Mouse (Mus musculus): ENCODE measurements around the gene Gbf1.

Gbf1 gene

GRCm38 (mm10) chr19:46223118-46223517 is 70.8 kb downstream of the Gbf1 start:
- peak; percentile 13 for DNase-seq (ENCODE audit: low read depth, low spot score)

DNA sequence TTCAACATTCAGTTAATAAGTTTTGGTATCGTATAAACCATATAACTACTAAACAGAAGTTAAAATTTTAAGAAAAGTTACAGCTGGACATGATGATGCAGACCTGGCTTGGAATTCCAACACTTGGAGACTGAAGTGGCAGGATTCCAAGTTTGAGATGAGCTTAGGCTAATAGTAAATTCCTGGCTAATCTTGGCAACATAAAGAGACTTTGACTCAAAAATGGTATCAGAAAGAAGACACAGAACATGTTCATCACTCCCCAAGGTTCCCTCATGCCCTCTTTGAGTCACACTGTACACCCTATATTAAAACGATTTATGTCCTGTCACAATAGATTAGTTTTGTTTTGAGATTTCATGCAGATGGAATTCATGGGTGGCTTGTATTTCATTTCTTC is 72.6 kb downstream of the Gbf1 start:
- DNase-seq (ENCODE audit: low read depth, low spot score): no peak

DNA sequence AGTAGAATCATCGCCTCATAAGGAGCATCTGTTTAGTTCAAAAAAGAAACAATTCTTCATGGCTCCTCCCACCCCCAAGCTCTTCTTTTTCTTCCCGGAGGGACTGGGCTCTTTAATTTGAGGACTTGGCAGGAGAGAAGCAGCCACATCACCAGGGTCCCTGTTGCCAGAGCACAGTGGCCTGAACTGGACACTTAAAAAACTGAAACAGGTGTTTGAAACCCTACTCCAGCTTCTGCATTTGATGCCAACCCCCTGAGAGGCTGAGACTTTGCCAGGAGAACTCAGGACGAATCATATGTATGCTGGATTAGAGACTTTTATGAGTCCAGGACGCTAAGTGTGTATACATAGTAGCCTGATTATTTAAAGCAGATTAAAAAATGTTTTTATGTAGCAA is 73.2 kb downstream of the Gbf1 start:
- no peak for DNase-seq (ENCODE audit: low read depth, low spot score)

DNA sequence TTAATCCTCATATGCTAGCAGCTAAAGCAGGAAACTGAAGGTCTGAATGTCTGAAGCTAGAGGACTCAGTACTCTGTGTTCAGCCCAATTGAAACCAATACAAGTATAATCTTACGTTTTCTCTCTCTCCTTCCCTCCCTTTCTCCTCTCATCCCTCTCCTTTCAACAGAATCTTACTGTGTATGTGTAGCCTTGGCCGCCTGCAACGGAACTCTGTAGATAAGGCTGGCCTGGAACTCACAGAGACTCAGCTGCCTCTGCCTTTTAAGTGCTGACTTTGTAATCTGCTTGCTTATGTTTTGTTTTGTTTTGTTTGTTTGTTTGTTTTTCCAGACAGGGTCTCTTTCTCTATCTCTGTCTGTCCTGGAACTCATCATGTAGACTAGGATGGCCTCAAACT is 74.0 kb downstream of the Gbf1 start:
- no peak for DNase-seq (ENCODE audit: low read depth, low spot score)

DNA sequence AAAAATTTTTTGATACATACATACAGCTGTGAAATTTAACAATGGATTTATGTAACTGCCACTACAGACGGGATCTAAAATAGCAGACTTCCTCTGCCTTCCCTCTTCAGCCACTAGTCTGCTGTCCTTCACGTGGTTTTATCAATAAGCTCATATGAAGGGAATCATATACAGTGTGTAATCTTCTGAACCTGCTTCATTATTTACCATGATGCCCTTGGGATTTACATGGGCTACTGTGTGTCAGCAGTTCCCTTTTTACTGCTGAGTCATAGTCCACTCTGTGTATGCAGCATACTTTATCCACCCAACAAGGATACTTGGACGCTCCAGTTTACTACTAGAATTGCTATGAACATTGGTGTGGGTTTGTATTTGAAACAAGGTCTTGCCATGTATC is 75.0 kb downstream of the Gbf1 start:
- no peak for DNase-seq (ENCODE audit: low read depth, low spot score)

GRCm38 (mm10) chr19:46234450-46234849 is 82.1 kb downstream of the Gbf1 start:
- DNase-seq (ENCODE audit: low read depth, low spot score): no peak

GRCm38 (mm10) chr19:46236658-46237057 is 84.3 kb downstream of the Gbf1 start:
- no peak for DNase-seq (ENCODE audit: low read depth, low spot score)

- no peak for DNase-seq (ENCODE audit: low read depth, low spot score)
These were observed 87.9 kb downstream of the Gbf1 start for GRCm38 (mm10) chr19:46240246-46240645.

GRCm38 (mm10) chr19:46242416-46242815 is 90.1 kb downstream of the Gbf1 start:
- no peak for DNase-seq (ENCODE audit: low read depth, low spot score)

- no peak for DNase-seq (ENCODE audit: low read depth, low spot score)
These were observed 92.3 kb downstream of the Gbf1 start for GRCm38 (mm10) chr19:46244628-46245027.

DNA sequence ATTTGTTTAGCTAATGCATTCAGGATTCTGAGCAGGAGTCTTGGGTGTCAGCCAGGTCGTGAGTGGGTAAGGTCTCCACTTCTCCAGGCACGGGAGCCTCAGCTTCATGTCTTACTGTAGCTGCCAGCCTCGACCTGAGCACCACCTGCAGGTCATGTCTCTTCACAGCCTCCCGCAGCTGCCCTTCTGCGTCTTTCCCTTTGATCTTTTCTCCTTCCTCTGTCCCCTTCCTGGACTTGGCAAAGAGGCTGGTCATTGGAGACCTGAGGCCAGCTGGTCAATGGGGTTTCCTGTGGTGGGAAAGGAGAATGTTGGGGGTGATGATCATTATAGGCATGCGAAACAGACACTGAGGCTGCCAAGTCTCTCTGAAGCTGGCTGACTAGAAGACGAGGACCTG is 96.7 kb downstream of the Gbf1 start:
- no peak for DNase-seq (ENCODE audit: low read depth, low spot score)

- peak; percentile 42 for DNase-seq (ENCODE audit: low read depth, low spot score)
These were observed 101.9 kb downstream of the Gbf1 start for GRCm38 (mm10) chr19:46254163-46254752.

DNA sequence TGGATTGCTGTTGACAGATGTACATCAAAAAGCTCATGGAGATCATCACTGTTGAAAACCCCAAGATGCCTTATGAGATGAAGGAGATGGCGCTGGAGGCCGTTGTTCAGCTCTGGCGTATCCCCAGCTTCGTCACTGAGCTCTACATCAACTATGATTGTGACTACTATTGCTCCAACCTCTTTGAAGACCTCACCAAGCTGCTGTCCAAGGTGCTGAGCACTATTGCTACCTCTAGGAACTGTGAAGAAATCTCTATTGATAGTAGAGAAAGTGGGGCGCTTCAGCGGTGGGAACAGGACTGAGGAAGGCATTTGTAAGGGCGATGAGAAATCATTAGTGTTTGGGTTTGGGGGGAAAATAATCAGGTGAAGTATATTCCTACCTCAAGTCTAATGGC is 112.5 kb downstream of the Gbf1 start:
- peak; percentile 27 for DNase-seq (ENCODE audit: low read depth, low spot score)

DNA sequence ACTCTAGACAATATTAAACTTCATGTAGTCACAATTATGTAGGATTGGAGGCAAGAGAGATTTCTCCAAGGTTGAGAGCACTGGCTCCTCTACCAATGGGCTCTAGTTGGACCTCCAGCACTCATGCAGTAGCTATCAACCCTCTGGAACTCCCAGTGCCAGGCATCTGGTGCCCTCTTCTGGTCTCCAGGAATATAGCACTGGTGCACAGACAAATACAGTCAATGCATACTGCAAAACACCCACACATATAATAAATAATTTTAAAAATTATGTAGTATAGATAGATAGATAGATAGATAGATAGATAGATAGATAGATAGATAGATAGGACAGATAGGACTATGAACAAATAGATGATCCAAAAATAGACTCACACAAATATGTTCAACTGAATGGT is 123.0 kb downstream of the Gbf1 start:
- DNase-seq (ENCODE audit: low read depth, low spot score): peak; percentile 14

- no peak for DNase-seq (ENCODE audit: low read depth, low spot score)
These were observed 130.0 kb downstream of the Gbf1 start for GRCm38 (mm10) chr19:46282081-46282849.

GRCm38 (mm10) chr19:46284686-46285085 is 132.4 kb downstream of the Gbf1 start:
- DNase-seq (ENCODE audit: low read depth, low spot score): no peak

DNA sequence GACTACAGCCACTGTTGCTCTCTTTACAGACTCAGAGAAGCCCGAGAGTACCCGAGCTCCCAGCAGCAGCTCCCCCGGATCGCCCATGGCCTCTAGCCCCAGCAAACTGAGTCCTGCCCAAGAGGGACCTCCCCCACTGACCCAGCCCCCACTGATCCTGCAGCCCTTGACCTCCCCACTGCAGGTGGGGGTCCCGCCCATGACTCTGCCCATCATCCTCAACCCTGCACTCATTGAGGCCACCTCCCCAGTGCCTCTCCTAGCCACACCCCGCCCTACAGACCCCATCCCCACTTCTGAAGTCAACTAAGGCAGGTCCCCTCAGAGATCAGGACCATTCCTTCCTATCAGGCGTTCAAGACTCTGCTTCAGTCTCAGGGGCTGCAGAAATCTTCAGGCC is 133.3 kb downstream of the Gbf1 start:
- no peak for DNase-seq (ENCODE audit: low read depth, low spot score)

- DNase-seq (ENCODE audit: low read depth, low spot score): no peak
These were observed 133.7 kb downstream of the Gbf1 start for GRCm38 (mm10) chr19:46286047-46286446.

GRCm38 (mm10) chr19:46286926-46287325 is 134.6 kb downstream of the Gbf1 start:
- no peak for DNase-seq (ENCODE audit: low read depth, low spot score)

GRCm38 (mm10) chr19:46287566-46287965 is 135.3 kb downstream of the Gbf1 start:
- no peak for DNase-seq (ENCODE audit: low read depth, low spot score)

GRCm38 (mm10) chr19:46290535-46291105 is 138.3 kb downstream of the Gbf1 start:
- no peak for DNase-seq (ENCODE audit: low read depth, low spot score)

DNA sequence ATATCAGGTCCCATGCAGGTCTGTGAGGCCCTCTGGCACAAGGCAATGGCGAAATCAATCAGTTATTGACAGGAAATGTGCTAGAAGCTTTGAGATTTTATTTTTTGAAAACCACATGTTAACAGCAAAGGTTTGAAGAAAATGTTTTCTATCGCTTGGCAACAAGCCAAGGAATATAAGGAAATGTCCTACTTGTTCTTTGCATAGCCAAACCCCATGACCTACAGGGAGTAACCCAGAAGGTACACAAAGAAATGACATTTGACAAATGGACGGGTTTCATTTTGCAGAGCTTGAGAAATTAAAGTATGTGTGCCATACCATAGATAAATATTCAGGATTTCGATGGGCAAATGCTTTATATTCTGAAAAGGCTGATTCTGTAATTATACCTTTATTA is 144.6 kb downstream of the Gbf1 start:
- DNase-seq (ENCODE audit: low read depth, low spot score): no peak
